Mouse (Mus musculus) Muller cell, postnatal 12 days (primary cell): Measurements from ENCODE around the gene Ebf3.

Source experiments
- DNase-seq: peaks from one replicate; pipeline ENCODE4 v3.0.0-alpha.2; 2015; ENCODE audit errors: inconsistent ontology term

Gene Ebf3

GRCm38 (mm10) chr7:137313904-137314691 is at the start of gene Ebf3:
Ebf3 (minus strand) TSS chr7:137314445.
- peak; percentile 89 for DNase-seq

- peak; percentile 81 for DNase-seq
Measured at GRCm38 (mm10) chr7:137346860-137347259, 32.6 kb upstream of the Ebf3 start.

GRCm38 (mm10) chr7:137346068-137346467 is 31.8 kb upstream of the Ebf3 start:
- no peak for DNase-seq

- DNase-seq = no peak
Measured at GRCm38 (mm10) chr7:137333951-137334350, 19.7 kb upstream of the Ebf3 start.

GRCm38 (mm10) chr7:137322926-137323325 is 8.7 kb upstream of the Ebf3 start:
- DNase-seq = no peak

GRCm38 (mm10) chr7:137321961-137322784 is 7.9 kb upstream of the Ebf3 start:
- no peak for DNase-seq

GRCm38 (mm10) chr7:137321141-137321813 is 7.0 kb upstream of the Ebf3 start:
- peak; percentile 73 for DNase-seq

GRCm38 (mm10) chr7:137320320-137320719 is 6.1 kb upstream of the Ebf3 start:
- DNase-seq = no peak

GRCm38 (mm10) chr7:137318924-137319885 is 5.0 kb upstream of the Ebf3 start:
- peak; percentile 54 for DNase-seq

GRCm38 (mm10) chr7:137318383-137318775 is 4.1 kb upstream of the Ebf3 start:
- DNase-seq = no peak

GRCm38 (mm10) chr7:137317659-137318382 is 3.6 kb upstream of the Ebf3 start:
- no peak for DNase-seq

GRCm38 (mm10) chr7:137316926-137317658 is 2.8 kb upstream of the Ebf3 start:
- no peak for DNase-seq

GRCm38 (mm10) chr7:137316181-137316925 is 2.1 kb upstream of the Ebf3 start:
- DNase-seq = no peak

- no peak for DNase-seq
Measured at GRCm38 (mm10) chr7:137315544-137315940, 1.3 kb upstream of the Ebf3 start.

GRCm38 (mm10) chr7:137314710-137315543 is 682 bp upstream of the Ebf3 start:
- DNase-seq = no peak

- DNase-seq = peak; percentile 48
Measured at GRCm38 (mm10) chr7:137313183-137313903, 902 bp downstream of the Ebf3 start.

- no peak for DNase-seq
Measured at GRCm38 (mm10) chr7:137312933-137313182, 1.4 kb downstream of the Ebf3 start.
